In genomic region chr1:128832201-128832883, GRCm38 (mm10) we compare ENCODE assay signal across 8 mouse cellular contexts.
DNase-seq lines count a peak whose midpoint lies in the region; ATAC-seq lines count a peak whose summit lies in the region.

No protein-coding gene starts in this region.

- no peaks in the 10 kb centered on the region for H3K9me3 ChIP-seq in intestine, embryonic 14.5 days (ENCODE audit: control insufficient read depth, low read length)

- no peaks in the 10 kb centered on the region for H3K36me3 ChIP-seq in intestine, embryonic 14.5 days (ENCODE audit: control insufficient read depth, insufficient read depth, low read length)

- no peak overlapping the region for H3K27ac ChIP-seq in intestine, embryonic 14.5 days (ENCODE audit: low read depth)

- intact Hi-C loops in left cerebral cortex, postnatal 14 days (cut with DNase I), result loop anchor here (5.0 to 10.0 kb wide), 2 partner anchors 465 to 548 kb away; no protein-coding TSS in a partner anchor

- ATAC-seq in activated CD4-positive, CD25-positive, alpha-beta regulatory T cell, adult 4 months, result peak; percentile 82
- peak; percentile 80 for ATAC-seq in intestine, embryonic 14.5 days (replicated peaks; ENCODE audit: low FRiP score, low TSS enrichment, low read depth)
- peak; percentile 95 for ATAC-seq in megakaryocyte-erythroid progenitor cell, adult 5-6 weeks (replicated peaks; ENCODE audit: low FRiP score, low TSS enrichment, poor library complexity, severe bottlenecking)

- H3K27me3 ChIP-seq in intestine, embryonic 14.5 days (replicated peaks; ENCODE audit: control insufficient read depth, insufficient read depth, low read length), result no peaks in the 10 kb centered on the region

- peak overlapping the region; percentile 61 for H3K4me2 ChIP-seq in intestine, embryonic 14.5 days (ENCODE audit: low read length)

- peak overlapping the region; percentile 45 for H3K9ac ChIP-seq in intestine, embryonic 14.5 days (ENCODE audit: low read length)

- DNase-seq in embryo, embryonic 10 days (ENCODE audit: low spot score), result peak; percentile 93
- DNase-seq in gastrocnemius, postnatal 25 days, result peak; percentile 61
- DNase-seq in intestine, embryonic 14.5 days (ENCODE audit: low spot score), result peak; percentile 94
- peak; percentile 53 to 70 for DNase-seq in left cerebral cortex, postnatal 14 days (ENCODE audit: low spot score in 2 of 2)
- DNase-seq in right cerebral cortex, postnatal 25 days, result peak; percentile 68
- DNase-seq in urinary bladder, postnatal 36 days (ENCODE audit: low spot score in 2 of 2), result peak; percentile 67 to 69

- 17% methylated on average over 18 of the region's 18 CpGs for WGBS in intestine, embryonic 14.5 days

- peak overlapping the region; percentile 38 for H3K4me3 ChIP-seq in intestine, embryonic 14.5 days (ENCODE audit: low read depth, low read length)

- H3K4me1 ChIP-seq in intestine, embryonic 14.5 days (replicated peaks; ENCODE audit: control insufficient read depth, insufficient read depth, low read length), result no peaks in the 10 kb centered on the region
